In the genomic region with DNA sequence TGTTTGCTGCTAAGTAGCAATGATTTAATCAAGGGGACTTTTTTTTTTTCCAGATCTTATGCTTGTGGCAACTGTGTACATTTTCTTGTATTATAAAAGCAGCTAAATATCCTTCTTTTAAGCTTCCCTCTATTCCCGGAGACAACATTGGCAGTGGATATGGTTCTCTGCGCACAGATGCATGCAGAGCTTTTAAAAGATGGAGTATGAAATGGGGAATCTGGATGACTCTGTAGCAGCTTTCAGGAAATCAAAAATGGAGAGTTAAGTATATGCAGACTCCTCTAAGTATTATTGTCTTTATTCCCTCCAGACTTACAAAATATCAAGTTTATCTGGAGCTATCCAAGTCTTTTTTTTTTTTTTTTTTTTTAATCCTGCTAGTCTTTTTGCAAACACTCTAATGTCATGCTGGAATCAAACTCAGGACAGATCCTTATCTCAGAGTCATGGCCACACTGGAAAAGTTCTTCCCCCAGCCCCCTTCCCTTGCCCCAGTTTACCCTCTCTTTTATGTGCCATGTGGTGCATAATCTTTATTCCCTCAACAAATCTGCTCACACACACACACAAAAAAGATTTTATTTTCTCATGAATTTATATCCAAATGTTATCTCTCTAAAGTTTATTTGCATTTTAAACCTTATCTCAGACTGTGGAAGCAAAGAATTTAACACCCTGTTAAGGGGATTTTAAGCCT, we compare ENCODE assay signal across 15 mouse cellular contexts.
"Had no signal": no experiment of that assay in that cellular context is flagged by ENCODE, and none has a peak within 500 bp of the region (broad histone marks: within the 10 kb centered on the region; RNA-seq: fewer than 3 reads in every experiment).

No protein-coding gene starts in this region.

- H3K27ac ChIP-seq: midbrain, embryonic 13.5 days; midbrain, embryonic 15.5 days; neural tube, embryonic 12.5 days; stomach, embryonic 15.5 days; stomach, postnatal 0 days had no signal

- H3K9ac ChIP-seq: lung, embryonic 14.5 days; midbrain, embryonic 13.5 days; midbrain, embryonic 15.5 days; neural tube, embryonic 12.5 days; stomach, embryonic 15.5 days had no signal

- H3K27me3 ChIP-seq: megakaryocyte, embryonic 14.5 days; midbrain, embryonic 13.5 days; midbrain, embryonic 15.5 days; neural tube, embryonic 12.5 days; stomach, embryonic 15.5 days had no signal

- H3K4me3 ChIP-seq: megakaryocyte, embryonic 14.5 days; midbrain, embryonic 13.5 days; midbrain, embryonic 15.5 days; neural tube, embryonic 12.5 days; stomach, embryonic 15.5 days had no signal

- H3K36me3 ChIP-seq: midbrain, embryonic 13.5 days; midbrain, embryonic 15.5 days; neural tube, embryonic 12.5 days; stomach, embryonic 15.5 days had no signal

- H3K9me3 ChIP-seq: megakaryocyte, embryonic 14.5 days; midbrain, embryonic 13.5 days; midbrain, embryonic 15.5 days; neural tube, embryonic 12.5 days; stomach, embryonic 15.5 days had no signal

- H3K4me1 ChIP-seq: megakaryocyte, embryonic 14.5 days; midbrain, embryonic 15.5 days; neural tube, embryonic 12.5 days; stomach, embryonic 15.5 days had no signal

- ATAC-seq: midbrain, embryonic 15.5 days had no signal

- DNase-seq: lung, adult 18-20 months; lung, embryonic 14.5 days; lung, postnatal 10 days; lung, postnatal 4 days; right cerebral cortex, postnatal 14 days; thymus, adult 2 months; thymus, postnatal 25 days; thymus, postnatal 4 days had no signal

- H3K4me2 ChIP-seq: lung, embryonic 14.5 days; midbrain, embryonic 11.5 days; midbrain, embryonic 13.5 days; midbrain, embryonic 15.5 days; neural tube, embryonic 12.5 days; stomach, embryonic 15.5 days had no signal
